Mouse (Mus musculus) olfactory bulb, adult 2 months (tissue): ENCODE measurements around the gene 9130213A22Rik. TPM values are rescaled to one million over a fixed set of nuclear protein-coding genes. Genes with fewer than 3 reads are reported as not detected.
A peak's percentile ranks its signal among the peaks of the same experiment; 100 is the strongest.

ENCODE experiments used
- H3K27ac ChIP-seq: fragments of 200-500 bp; 2 replicates; pipeline ENCODE4 v1.5.1; 2012; ENCODE audit warnings: low read depth, low read length; ENCODE audit not compliant: insufficient read depth
- H3K4me1 ChIP-seq: fragments of 200-500 bp; 2 replicates; pipeline ENCODE4 v1.6.1; 2012; ENCODE audit warnings: low read length; ENCODE audit not compliant: control insufficient read depth, insufficient read depth
- H3K4me3 ChIP-seq: fragments of 200-500 bp; 2 replicates; pipeline ENCODE4 v1.5.1; 2012; ENCODE audit warnings: mild to moderate bottlenecking, low read depth, low read length, moderate library complexity; ENCODE audit not compliant: insufficient read depth
- CTCF ChIP-seq: fragments of 200-500 bp; IDR thresholded peaks from 2 replicates; pipeline ENCODE4 v1.5.1; 2012; ENCODE audit warnings: low read depth, mild to moderate bottlenecking, low read length, moderate library complexity; ENCODE audit not compliant: insufficient read depth
- POLR2A ChIP-seq: fragments of 200-500 bp; IDR thresholded peaks from 2 replicates; pipeline ENCODE4 v1.6.1; 2012; ENCODE audit warnings: mild to moderate bottlenecking, low read depth, low read length, moderate library complexity; ENCODE audit not compliant: insufficient read depth
- WGBS: fragments of 180-500 bp; shearing (Covaris S2); methylation state at CpG from one replicate; pipeline ENCODE4 v1.1.7; 2018; 5-methylcytosine and 5-hydroxymethylcytosine counted together
- polyA plus RNA-seq: library from polyadenylated mRNA; stranded (reverse); fragments of >200 nt; gene quantifications from 2 replicates; pipeline ENCODE4 v1.2.4, GENCODE M21; 2012; ENCODE audit warnings: low replicate concordance; ENCODE audit not compliant: missing spikeins, insufficient read depth, insufficient read length

The 9130213A22Rik gene
- polyA plus RNA-seq, 1 experiment, result not detected

DNA sequence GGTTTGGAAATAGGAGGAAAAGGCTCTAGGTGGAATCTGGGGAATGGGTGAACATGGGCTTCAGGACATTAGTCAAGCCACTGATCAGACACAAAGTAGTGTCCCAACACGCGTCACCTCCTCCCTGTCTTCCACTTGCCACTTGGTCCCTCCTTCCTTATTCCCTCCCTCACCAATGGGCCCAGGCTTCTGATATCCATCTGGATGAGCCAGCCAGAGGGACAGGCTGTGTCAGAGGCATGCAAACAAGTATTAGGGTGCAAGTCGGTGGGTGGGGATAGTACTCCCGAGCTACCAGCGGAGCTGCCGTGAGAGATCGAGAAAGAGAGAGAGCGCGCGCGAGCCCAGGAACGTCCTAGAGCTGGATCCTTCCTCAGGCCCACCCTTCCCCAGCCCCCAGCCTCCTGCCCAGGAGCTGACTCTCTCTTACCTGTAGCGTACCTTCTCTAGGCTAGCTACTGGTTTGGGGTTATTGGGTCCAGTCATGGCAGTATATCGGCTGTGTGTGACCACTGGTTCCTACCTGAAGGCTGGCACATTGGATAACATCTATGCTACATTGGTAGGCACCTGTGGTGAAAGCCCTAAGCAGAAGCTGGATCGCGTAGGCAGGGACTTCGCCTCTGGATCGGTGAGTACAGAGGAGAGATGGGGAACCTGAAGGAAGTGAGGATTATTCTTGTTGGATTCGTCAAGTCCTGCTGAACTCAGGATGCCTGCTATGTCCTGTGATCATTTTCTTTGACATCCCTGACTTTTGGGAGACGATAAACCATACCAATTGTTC, 3.7 kb upstream of the 9130213A22Rik start:
- 18% methylated on average over 20 of the region's 20 CpGs for WGBS
- Histone ChIP-seq H3K27ac (peak overlapping the region; percentile 40; the same call in 1 of the 2 replicates), H3K4me1 (peaks cover 11% of the 10 kb centered on the region; the same call in 1 of the 2 replicates), H3K4me3 (peak overlapping the region; percentile 73)
- no peak for TF ChIP-seq CTCF
- TF ChIP-seq POLR2A, result no peak

DNA sequence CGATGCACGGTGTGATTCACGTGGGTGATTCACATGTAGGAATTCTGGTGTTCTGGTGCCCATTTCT, 3.3 kb upstream of the 9130213A22Rik start, which contains the start of gene Aloxe3:
TSS of gene Aloxe3 (plus strand) at position 45 of the 67 bp plus-strand sequence.
- TF ChIP-seq POLR2A, result no peak
- Histone ChIP-seq H3K4me3 (peak within 1 kb of the TSS; percentile 73), H3K4me1 (peaks cover 15% of the 10 kb centered on the region), H3K27ac (peak within 1 kb of the TSS; percentile 40)
- whole genome bisulfite sequencing, result 0% methylated on average over 3 of the region's 3 CpGs

DNA sequence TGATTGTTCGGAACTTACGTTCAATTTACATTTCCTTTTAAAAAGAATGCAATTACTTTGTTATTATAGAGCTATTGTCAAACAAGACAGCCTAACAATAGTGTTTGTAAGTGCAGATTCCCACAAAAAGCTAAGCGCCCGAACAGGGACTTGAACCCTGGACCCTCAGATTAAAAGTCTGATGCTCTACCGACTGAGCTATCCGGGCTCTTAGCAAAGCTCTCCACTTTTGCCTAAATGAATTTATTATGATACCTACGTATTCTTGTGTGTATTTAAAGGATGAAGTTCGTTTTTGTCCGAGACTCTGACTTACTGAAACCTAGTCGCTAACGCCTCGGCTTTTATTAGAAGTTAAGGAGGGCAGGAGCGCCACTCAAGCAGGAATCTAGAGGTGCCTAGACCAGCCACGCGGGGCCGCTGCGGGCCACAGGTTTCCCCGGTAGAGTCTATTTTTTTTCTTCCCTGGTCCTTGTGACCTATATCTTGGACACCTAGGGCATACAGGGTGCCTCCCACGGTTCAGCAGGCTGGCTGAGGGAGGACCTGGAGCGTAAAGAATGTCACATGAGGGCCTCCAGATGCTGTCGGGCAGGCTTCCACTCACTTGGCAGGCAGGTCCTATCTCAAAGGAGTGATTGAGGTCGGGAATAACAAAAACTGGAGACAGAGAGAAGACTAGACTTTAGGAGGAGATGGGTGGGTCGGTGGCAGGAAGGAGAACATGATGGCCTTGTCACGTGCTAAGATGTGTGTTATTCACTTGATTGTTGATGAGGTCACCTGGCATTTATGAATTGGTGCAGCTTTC, 2.9 kb upstream of the 9130213A22Rik start:
- H3K4me1 ChIP-seq, result peaks cover 18% of the 10 kb centered on the region
- under 1% methylated on average over 24 of the region's 24 CpGs for WGBS
- peak overlapping the region; percentile 40 for H3K27ac ChIP-seq
- TF ChIP-seq POLR2A (no peak), CTCF (peak; percentile 54)
- H3K4me3 ChIP-seq, result peak overlapping the region; percentile 73

DNA sequence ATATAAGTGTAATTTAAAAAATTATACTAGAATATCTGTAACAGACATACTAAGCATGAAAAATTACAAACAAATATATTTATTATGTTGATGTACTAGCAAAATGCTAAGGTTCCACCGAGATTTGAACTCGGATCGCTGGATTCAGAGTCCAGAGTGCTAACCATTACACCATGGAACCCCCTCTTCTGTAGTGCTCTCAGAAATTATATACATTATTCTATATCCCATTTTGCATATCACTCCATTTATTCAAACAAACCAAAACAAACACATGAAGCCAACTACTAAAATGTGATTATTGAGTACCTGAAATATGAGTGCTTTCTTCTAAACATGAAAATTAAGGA, 2.1 kb upstream of the 9130213A22Rik start:
- 0% methylated on average over 3 of the region's 3 CpGs for WGBS
- H3K27ac ChIP-seq, result no peak overlapping the region
- TF ChIP-seq CTCF, result no peak
- no peak for TF ChIP-seq POLR2A
- H3K4me1 ChIP-seq, result peaks cover 20% of the 10 kb centered on the region
- H3K4me3 ChIP-seq, result no peak overlapping the region

DNA sequence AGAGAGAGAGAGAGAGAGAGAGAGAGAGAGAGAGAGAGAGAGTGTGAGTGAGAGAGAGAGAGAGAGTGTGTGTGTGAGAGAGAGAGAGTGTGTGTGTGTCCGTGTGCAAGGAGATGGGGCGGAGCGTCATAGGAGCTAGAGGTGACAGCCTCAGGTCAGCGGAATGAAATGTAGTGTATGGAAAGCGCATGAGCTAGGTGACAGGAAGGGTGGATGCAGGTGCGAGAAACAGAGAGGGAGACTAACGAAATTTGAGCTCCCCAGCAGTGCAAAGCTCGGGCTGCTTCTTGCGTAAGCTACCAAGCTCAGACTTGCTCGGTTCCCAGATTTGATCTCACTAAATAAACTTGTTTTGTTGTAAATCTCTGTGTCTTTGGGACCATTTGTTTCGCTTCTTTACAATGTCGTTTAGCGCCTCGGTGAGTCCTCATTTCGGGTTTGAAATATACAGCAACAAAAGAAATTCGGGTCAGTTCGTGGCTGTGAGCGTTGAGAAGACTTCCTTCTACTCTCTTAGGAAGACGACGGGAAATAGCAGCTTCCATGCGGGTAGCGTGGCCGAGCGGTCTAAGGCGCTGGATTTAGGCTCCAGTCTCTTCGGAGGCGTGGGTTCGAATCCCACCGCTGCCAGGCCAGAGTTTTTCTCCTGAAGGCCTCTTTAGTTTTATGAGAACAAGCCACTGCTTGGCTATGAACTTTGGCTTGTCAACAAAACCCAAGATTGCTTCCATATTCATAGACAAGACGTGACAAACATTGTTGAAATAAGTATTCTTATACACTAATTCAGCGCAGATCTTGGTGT, 1.5 kb upstream of the 9130213A22Rik start:
- Histone ChIP-seq H3K4me1 (peaks cover 23% of the 10 kb centered on the region), H3K27ac (peak overlapping the region; percentile 86), H3K4me3 (peak overlapping the region; percentile 78)
- WGBS, result under 1% methylated on average over 31 of the region's 31 CpGs
- TF ChIP-seq CTCF, result no peak
- TF ChIP-seq POLR2A, result no peak

DNA sequence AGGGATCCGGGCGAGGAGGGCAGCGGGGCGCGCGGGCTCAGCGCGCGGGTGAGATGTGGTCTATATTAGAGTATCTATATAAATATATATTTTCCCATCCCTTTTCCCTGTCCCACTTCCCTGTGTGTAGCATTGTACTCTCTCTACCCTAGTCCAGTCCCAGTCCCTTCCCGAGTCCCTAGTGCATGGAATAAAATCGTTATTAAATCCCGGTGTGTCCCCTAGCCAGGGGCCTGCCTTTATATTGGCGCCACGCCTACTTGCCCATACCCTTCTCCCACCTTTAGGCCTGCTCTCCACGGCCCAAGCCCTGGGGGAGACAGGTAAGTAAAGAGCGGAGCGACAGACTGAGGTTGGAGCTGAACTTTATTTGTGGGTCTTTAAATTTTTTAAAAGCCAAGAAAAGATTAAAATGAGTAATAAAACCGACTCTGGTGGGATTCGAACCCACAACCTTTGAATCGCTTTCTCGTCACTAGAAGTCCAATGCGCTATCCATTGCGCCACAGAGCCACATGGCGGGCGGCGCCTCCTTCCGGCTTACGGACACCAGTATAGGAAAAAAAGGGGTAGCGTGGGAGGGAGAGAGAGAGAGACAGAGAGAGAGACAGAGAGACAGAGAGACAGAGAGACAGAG, 785 bp upstream of the 9130213A22Rik start:
- WGBS, result 2% methylated on average over 29 of the region's 29 CpGs
- H3K4me3 ChIP-seq, result peak overlapping the region; percentile 78
- TF ChIP-seq POLR2A, result no peak
- TF ChIP-seq CTCF, result no peak
- H3K4me1 ChIP-seq, result peaks cover 25% of the 10 kb centered on the region
- H3K27ac ChIP-seq, result peak overlapping the region; percentile 86

DNA sequence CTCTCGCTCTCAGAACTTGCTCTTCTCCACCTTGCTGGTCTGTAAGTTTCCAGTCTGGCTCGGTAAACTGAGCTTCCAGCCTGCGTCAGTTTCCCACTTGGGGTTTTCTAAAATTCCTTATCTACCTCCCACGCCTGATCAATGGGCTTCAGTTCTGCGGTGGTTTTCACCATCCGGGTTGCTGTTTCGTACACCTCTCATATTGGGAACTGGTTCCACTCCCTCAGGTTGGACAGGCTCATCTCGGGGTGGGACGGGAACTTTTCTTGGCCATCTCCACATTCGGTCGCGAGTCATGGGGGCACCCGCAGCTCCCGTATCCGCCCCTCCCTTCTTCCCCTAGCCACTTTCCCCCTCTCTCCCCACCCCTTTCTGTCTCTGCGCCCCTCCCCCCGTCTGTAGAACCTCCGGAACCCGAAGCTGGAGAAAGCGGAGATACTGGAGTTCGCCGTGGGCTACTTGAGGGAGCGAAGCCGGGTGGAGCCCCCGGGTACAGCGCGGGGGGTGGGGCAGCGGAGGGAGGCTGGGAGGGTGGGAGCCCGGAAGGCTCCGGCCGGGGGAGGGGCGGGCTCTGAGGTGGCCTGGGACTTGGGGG, 551 bp downstream of the 9130213A22Rik start:
- 2% methylated on average over 31 of the region's 32 CpGs for WGBS
- Histone ChIP-seq H3K4me1 (peaks cover 23% of the 10 kb centered on the region), H3K27ac (no peak overlapping the region), H3K4me3 (peak overlapping the region; percentile 78)
- TF ChIP-seq POLR2A (no peak), CTCF (no peak)

DNA sequence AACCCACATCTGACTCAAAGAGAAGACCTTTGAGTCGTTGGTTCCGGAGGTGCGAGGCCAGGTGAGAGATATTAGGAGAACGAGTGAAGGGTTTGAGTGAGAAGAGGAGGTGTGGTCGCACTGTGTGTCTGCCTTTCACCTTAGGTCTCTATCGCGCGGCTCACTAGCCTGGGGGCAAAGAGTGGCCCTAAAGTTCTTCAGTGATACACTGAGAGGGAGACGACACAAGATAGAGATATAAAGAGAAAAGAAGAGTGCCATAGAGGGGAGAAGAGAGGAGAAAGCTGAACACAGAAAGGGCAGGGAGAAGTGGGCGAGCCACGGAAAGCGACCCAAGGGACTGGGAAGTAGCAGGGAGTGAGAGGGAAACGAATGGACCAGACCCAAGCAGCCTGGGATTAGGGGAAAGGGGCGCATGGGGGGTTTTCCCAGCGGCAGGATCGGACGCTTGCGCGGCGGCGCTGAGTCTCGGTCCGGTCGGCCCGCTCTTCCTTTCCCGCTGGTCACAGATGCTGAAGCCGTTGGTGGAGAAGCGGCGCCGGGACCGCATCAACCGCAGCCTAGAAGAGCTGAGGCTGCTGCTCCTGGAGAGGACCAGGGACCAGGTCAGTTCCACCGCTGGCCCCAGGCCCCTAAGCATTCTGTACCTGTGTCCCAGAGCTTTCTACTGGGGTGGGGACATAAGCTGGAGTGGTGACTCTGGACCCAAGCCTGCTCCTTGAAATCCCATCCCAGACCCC, 1.2 kb downstream of the 9130213A22Rik start:
- no peak for TF ChIP-seq CTCF
- no peak for TF ChIP-seq POLR2A
- Histone ChIP-seq H3K4me1 (peaks cover 23% of the 10 kb centered on the region), H3K27ac (no peak overlapping the region), H3K4me3 (peak overlapping the region; percentile 78)
- WGBS, result 10% methylated on average over 33 of the region's 33 CpGs
